Mouse (Mus musculus): ENCODE data around the gene Tnfrsf11a. TPM values are rescaled to one million over a fixed set of nuclear protein-coding genes. Genes with fewer than 3 reads are reported as not detected.

Gene Tnfrsf11a
- polyA plus RNA-seq (2015; fragmentation: Nextera tagmentation; extraction: Ambion mirVana): 0.25 and 0.60 TPM in 2 replicates

- Histone ChIP-seq H3K9me3 (no peaks in the 10 kb centered on the region), H3K4me2 (peak within 1 kb of the TSS; percentile 97), H3K4me1 (no peaks in the 10 kb centered on the region; the same call in 1 of the 2 replicates), H3K4me3 (peak within 1 kb of the TSS; percentile 64), H3K36me3 (no peaks in the 10 kb centered on the region), H3K27me3 (replicated peaks) (peaks cover 59% of the 10 kb centered on the region), H3K27ac (replicated peaks) (no peak within 1 kb of the TSS), H3K9ac (peak within 1 kb of the TSS; percentile 80)
- no peak for ATAC-seq (ENCODE audit: extremely low read depth, insufficient number of reproducible peaks, low FRiP score, low TSS enrichment)
- WGBS: 2% methylated on average over 71 of the region's 77 CpGs
These were observed at the start of gene Tnfrsf11a for GRCm38 (mm10) chr1:105780457-105781364. Gene Tnfrsf11a, plus strand, starts transcription at chr1:105780718.

GRCm38 (mm10) chr1:105735318-105735717, 45.2 kb upstream of the Tnfrsf11a start:
- no peaks in the 10 kb centered on the region for H3K4me1 ChIP-seq
- H3K4me2 ChIP-seq: no peak overlapping the region
- H3K36me3 ChIP-seq: peaks cover 39% of the 10 kb centered on the region
- no peaks in the 10 kb centered on the region for H3K27me3 ChIP-seq (replicated peaks)
- WGBS: 68% methylated on average over 3 of the region's 3 CpGs
- ATAC-seq (ENCODE audit: extremely low read depth, insufficient number of reproducible peaks, low FRiP score, low TSS enrichment): no peak
- H3K9me3 ChIP-seq: no peaks in the 10 kb centered on the region
- no peak overlapping the region for H3K4me3 ChIP-seq
- H3K27ac ChIP-seq (replicated peaks): no peak overlapping the region
- no peak overlapping the region for H3K9ac ChIP-seq

- H3K27me3 ChIP-seq (replicated peaks): no peaks in the 10 kb centered on the region
- H3K36me3 ChIP-seq: peaks cover 54% of the 10 kb centered on the region
- ATAC-seq (ENCODE audit: extremely low read depth, insufficient number of reproducible peaks, low FRiP score, low TSS enrichment): no peak
- no peak overlapping the region for H3K4me2 ChIP-seq
- H3K9ac ChIP-seq: no peak overlapping the region
- H3K27ac ChIP-seq (replicated peaks): no peak overlapping the region
- WGBS: 89% methylated on average over 6 of the region's 6 CpGs
- no peaks in the 10 kb centered on the region for H3K4me1 ChIP-seq
- H3K4me3 ChIP-seq: no peak overlapping the region
- H3K9me3 ChIP-seq: no peaks in the 10 kb centered on the region
These were observed 42.2 kb upstream of the Tnfrsf11a start for GRCm38 (mm10) chr1:105738334-105738733.

- Histone ChIP-seq H3K9ac (no peak overlapping the region), H3K9me3 (no peaks in the 10 kb centered on the region), H3K27me3 (replicated peaks) (no peaks in the 10 kb centered on the region), H3K27ac (replicated peaks) (no peak overlapping the region), H3K4me1 (no peaks in the 10 kb centered on the region), H3K4me3 (no peak overlapping the region), H3K36me3 (peaks cover 61% of the 10 kb centered on the region), H3K4me2 (no peak overlapping the region)
- no peak for ATAC-seq (ENCODE audit: extremely low read depth, insufficient number of reproducible peaks, low FRiP score, low TSS enrichment)
These were observed 41.0 kb upstream of the Tnfrsf11a start for GRCm38 (mm10) chr1:105739493-105739892.

GRCm38 (mm10) chr1:105742481-105742880, 38.0 kb upstream of the Tnfrsf11a start:
- H3K4me3 ChIP-seq: no peak overlapping the region
- no peak overlapping the region for H3K9ac ChIP-seq
- peaks cover 72% of the 10 kb centered on the region for H3K36me3 ChIP-seq
- H3K4me2 ChIP-seq: no peak overlapping the region
- no peak for ATAC-seq (ENCODE audit: extremely low read depth, insufficient number of reproducible peaks, low FRiP score, low TSS enrichment)
- no peak overlapping the region for H3K27ac ChIP-seq (replicated peaks)
- no peaks in the 10 kb centered on the region for H3K4me1 ChIP-seq
- H3K9me3 ChIP-seq: no peaks in the 10 kb centered on the region
- 82% methylated on average over 1 of the region's 1 CpGs for WGBS
- H3K27me3 ChIP-seq (replicated peaks): no peaks in the 10 kb centered on the region

GRCm38 (mm10) chr1:105746444-105746843, 34.1 kb upstream of the Tnfrsf11a start:
- Histone ChIP-seq H3K9me3 (no peaks in the 10 kb centered on the region), H3K36me3 (peaks cover 81% of the 10 kb centered on the region), H3K27ac (replicated peaks) (no peak overlapping the region), H3K27me3 (replicated peaks) (no peaks in the 10 kb centered on the region), H3K4me2 (no peak overlapping the region), H3K4me1 (no peaks in the 10 kb centered on the region), H3K4me3 (no peak overlapping the region), H3K9ac (no peak overlapping the region)
- no peak for ATAC-seq (ENCODE audit: extremely low read depth, insufficient number of reproducible peaks, low FRiP score, low TSS enrichment)
- 95% methylated on average over 1 of the region's 1 CpGs for WGBS

GRCm38 (mm10) chr1:105746858-105747596, 33.5 kb upstream of the Tnfrsf11a start:
- no peak overlapping the region for H3K4me3 ChIP-seq
- ATAC-seq (ENCODE audit: extremely low read depth, insufficient number of reproducible peaks, low FRiP score, low TSS enrichment): no peak
- no peak overlapping the region for H3K27ac ChIP-seq (replicated peaks)
- H3K36me3 ChIP-seq: peaks cover 79% of the 10 kb centered on the region
- H3K27me3 ChIP-seq (replicated peaks): no peaks in the 10 kb centered on the region
- H3K4me2 ChIP-seq: no peak overlapping the region
- WGBS: 86% methylated on average over 5 of the region's 5 CpGs
- H3K9me3 ChIP-seq: no peaks in the 10 kb centered on the region
- H3K4me1 ChIP-seq: no peaks in the 10 kb centered on the region
- no peak overlapping the region for H3K9ac ChIP-seq

GRCm38 (mm10) chr1:105748091-105748799, 32.3 kb upstream of the Tnfrsf11a start:
- peaks cover 81% of the 10 kb centered on the region for H3K36me3 ChIP-seq
- 98% methylated on average over 4 of the region's 4 CpGs for WGBS

GRCm38 (mm10) chr1:105752196-105752595, 28.3 kb upstream of the Tnfrsf11a start:
- H3K4me3 ChIP-seq: no peak overlapping the region
- peaks cover 62% of the 10 kb centered on the region for H3K36me3 ChIP-seq
- no peaks in the 10 kb centered on the region for H3K27me3 ChIP-seq (replicated peaks)
- H3K4me2 ChIP-seq: no peak overlapping the region
- H3K27ac ChIP-seq (replicated peaks): no peak overlapping the region
- no peaks in the 10 kb centered on the region for H3K4me1 ChIP-seq
- ATAC-seq (ENCODE audit: extremely low read depth, insufficient number of reproducible peaks, low FRiP score, low TSS enrichment): no peak
- WGBS: 64% methylated on average over 4 of the region's 4 CpGs
- no peaks in the 10 kb centered on the region for H3K9me3 ChIP-seq
- H3K9ac ChIP-seq: no peak overlapping the region

More at GRCm38 (mm10) chr1:105748091-105748799, 32.3 kb upstream of the Tnfrsf11a start:
- Histone ChIP-seq H3K4me2 (no peak overlapping the region), H3K9ac (no peak overlapping the region), H3K27me3 (replicated peaks) (no peaks in the 10 kb centered on the region), H3K9me3 (no peaks in the 10 kb centered on the region), H3K4me1 (no peaks in the 10 kb centered on the region), H3K4me3 (no peak overlapping the region), H3K27ac (replicated peaks) (no peak overlapping the region)
- no peak for ATAC-seq (ENCODE audit: extremely low read depth, insufficient number of reproducible peaks, low FRiP score, low TSS enrichment)

- peaks cover 56% of the 10 kb centered on the region for H3K36me3 ChIP-seq
- no peaks in the 10 kb centered on the region for H3K4me1 ChIP-seq
- ATAC-seq (ENCODE audit: extremely low read depth, insufficient number of reproducible peaks, low FRiP score, low TSS enrichment): no peak
These were observed 27.6 kb upstream of the Tnfrsf11a start for GRCm38 (mm10) chr1:105752944-105753343.

GRCm38 (mm10) chr1:105758798-105759197, 21.7 kb upstream of the Tnfrsf11a start:
- Histone ChIP-seq H3K36me3 (peaks cover 7% of the 10 kb centered on the region; the same call in 1 of the 2 replicates), H3K9ac (no peak overlapping the region), H3K4me3 (no peak overlapping the region), H3K4me2 (no peak overlapping the region), H3K9me3 (peaks cover 13% of the 10 kb centered on the region), H3K27ac (replicated peaks) (no peak overlapping the region), H3K4me1 (no peaks in the 10 kb centered on the region), H3K27me3 (replicated peaks) (no peaks in the 10 kb centered on the region)
- 92% methylated on average over 4 of the region's 4 CpGs for WGBS
- no peak for ATAC-seq (ENCODE audit: extremely low read depth, insufficient number of reproducible peaks, low FRiP score, low TSS enrichment)

More at GRCm38 (mm10) chr1:105752944-105753343, 27.6 kb upstream of the Tnfrsf11a start:
- Histone ChIP-seq H3K9ac (no peak overlapping the region), H3K27me3 (replicated peaks) (no peaks in the 10 kb centered on the region), H3K9me3 (no peaks in the 10 kb centered on the region), H3K4me3 (no peak overlapping the region), H3K4me2 (no peak overlapping the region), H3K27ac (replicated peaks) (no peak overlapping the region)
- 87% methylated on average over 1 of the region's 1 CpGs for WGBS

Measured in heart, embryonic 13.5 days (tissue).